Mouse (Mus musculus): ENCODE measurements around the gene AW011738. TPM values are rescaled to one million over a fixed set of nuclear protein-coding genes. Genes with fewer than 3 reads are reported as not detected.

The AW011738 gene
- total RNA-seq, 1 experiment from 2014 or later: 3.3 TPM

DNA sequence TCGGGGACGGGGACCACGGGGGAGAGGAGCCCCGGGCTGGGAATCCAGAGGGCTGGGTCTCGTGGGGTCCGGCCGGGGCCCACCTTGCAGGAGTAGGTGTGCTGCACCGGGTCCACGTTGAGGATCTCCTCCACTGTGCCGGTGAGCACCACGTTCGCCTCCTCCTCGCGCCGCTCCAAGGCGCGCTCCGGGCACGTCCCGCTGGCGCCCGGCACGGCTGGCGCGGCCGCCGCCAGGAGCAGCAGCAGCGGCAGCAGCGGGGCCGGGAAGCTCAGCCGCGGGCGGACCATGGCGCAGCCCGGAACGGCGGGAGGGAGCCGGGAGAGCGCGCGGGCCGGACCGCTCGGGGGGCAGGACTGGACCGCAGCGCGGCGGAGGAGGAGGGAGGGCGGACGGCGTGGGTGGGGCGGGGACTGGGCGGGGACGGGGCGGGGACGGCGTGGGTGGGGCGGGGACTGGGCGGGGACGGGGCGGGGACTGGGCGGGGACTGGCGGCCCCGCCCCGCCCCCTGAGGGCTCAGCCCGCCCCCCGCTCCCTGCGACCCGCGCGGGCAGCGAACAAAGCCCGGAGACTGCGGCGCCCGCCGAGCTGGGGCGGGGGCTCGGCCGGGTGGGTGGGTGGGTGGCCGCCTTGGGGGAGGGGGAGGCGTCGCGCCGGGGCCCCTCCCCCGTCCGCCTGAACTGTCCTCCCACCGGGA is 5.8 kb upstream of the AW011738 start, which contains the start of gene Agrn:
Agrn (minus strand) TSS at position 358 of the 698 bp plus-strand sequence.
- no peak for ATAC-seq (replicated peaks; ENCODE audit: insufficient number of reproducible peaks, low FRiP score, low TSS enrichment, poor library complexity, severe bottlenecking)

DNA sequence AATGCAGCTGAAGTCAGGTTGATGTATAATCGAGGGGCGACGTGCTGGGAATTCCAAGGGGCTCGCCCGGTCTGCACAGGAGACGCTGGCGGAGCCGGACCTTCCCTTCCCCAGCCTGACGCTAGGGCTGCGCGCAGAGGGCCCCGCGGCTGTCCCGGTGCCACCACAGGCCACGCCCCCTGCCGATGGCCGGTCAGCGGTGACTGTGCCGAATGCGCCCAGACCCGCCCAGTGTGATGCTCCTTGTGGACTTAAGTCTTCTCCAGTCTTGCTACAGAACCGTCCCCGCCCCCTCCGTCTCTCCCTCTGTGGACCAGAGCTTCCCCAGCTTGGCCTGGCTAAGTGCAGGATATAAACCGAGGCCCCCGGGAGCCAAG is 5.3 kb upstream of the AW011738 start:
- ATAC-seq (replicated peaks; ENCODE audit: insufficient number of reproducible peaks, low FRiP score, low TSS enrichment, poor library complexity, severe bottlenecking): peak; percentile 81

DNA sequence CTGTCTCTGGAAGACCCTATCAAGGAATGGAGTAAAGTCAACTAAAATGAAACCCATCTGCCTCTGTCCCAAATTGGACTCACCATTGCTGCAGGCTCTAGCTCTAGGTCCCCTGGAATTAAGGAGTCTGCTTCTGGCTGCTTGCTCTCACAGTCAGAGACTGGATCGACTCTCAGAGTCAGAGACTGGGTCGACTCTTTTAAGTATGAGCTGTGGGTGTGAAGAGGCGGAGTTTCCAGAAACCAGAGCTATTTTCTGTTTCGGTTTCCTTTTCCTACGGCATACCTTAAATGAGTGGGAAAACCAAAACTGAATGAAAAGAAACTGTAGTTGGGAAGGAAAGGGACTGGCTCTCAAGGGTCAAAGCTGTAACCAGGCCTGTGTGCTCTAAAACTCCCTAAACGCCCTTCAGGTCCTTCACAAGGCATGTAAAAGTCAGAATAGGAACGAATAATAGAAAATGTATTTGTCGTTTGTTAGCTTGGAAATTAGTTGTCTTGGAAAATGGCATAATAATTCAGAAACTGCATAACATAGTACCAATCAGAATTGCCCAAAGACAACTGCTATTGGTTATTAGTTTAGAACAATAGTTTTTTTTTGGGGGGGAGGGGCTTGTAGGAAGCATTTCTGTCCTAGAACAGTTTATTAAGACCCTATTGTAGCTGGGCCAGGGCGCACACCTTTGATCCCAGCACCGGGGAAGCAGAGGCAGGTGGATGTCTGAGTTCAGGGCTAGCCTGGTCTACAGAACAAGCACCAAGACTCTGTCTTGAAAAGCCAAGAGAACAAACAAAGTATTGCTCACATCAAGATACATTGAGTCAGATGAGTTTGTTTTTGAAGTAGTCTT is 2.3 kb upstream of the AW011738 start, which contains the start of gene Isg15:
Isg15 (minus strand) TSS at position 196 of the 853 bp plus-strand sequence.
- ATAC-seq (replicated peaks; ENCODE audit: insufficient number of reproducible peaks, low FRiP score, low TSS enrichment, poor library complexity, severe bottlenecking): no peak

- no peak for ATAC-seq (replicated peaks; ENCODE audit: insufficient number of reproducible peaks, low FRiP score, low TSS enrichment, poor library complexity, severe bottlenecking)
These were observed 626 bp upstream of the AW011738 start for GRCm38 (mm10) chr4:156202462-156202893.

DNA sequence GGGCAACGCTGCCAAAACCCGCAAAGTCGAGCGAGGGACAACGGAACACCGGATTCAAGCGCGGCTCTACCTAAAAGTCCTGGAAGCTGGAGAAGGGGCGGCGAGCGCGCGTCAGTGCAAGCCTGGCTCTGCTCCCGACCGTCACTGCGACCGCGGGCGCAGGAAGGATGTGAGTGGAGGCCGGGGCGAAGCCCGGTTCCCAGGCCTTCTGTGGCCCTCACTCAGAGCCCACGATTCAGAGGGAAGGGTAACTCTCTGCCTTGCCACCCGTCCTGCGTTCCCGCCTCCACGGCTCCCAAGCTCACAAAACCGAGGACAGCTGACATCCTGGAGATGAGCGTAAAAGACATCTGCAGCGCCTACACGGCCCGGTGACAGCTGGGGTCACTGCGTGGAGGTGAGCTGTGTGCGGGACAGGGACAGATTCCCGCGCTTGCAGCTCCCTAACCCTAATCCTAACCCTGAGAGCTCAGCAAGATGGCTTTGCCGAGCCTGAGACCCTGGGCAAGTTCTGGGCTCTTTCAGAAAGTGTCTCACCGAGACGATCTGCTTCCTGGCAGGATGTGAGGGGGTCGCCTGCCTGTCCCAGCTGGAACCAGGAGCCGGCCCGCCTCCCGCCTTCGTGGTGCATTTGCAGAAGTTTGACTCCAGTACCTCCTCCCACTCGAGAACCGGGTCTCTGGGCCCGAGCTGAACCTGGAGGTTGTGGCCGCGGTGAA is 468 bp downstream of the AW011738 start:
- no peak; the same call in 1 of the 2 replicates for ATAC-seq (replicated peaks; ENCODE audit: insufficient number of reproducible peaks, low FRiP score, low TSS enrichment, poor library complexity, severe bottlenecking)

DNA sequence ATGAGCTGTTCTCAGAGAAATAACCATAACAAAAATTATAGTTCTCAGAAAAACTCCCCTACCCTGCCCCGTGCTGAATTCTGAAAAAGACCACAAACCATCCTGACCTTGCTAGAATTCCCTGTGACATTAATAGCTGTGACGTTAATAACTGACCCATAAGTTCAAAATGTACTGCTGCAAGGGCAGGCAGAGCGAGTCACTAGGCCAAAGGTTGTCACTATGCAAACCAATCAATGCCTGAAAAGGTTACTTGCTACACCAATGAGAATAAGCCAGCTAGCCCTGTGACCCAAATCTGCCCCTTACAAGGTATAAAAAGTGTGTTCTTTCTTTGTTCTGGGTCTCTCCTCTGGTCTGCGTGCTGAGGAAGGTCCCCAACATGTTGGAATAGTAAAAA is 5.8 kb downstream of the AW011738 start:
- ATAC-seq (replicated peaks; ENCODE audit: insufficient number of reproducible peaks, low FRiP score, low TSS enrichment, poor library complexity, severe bottlenecking): no peak

DNA sequence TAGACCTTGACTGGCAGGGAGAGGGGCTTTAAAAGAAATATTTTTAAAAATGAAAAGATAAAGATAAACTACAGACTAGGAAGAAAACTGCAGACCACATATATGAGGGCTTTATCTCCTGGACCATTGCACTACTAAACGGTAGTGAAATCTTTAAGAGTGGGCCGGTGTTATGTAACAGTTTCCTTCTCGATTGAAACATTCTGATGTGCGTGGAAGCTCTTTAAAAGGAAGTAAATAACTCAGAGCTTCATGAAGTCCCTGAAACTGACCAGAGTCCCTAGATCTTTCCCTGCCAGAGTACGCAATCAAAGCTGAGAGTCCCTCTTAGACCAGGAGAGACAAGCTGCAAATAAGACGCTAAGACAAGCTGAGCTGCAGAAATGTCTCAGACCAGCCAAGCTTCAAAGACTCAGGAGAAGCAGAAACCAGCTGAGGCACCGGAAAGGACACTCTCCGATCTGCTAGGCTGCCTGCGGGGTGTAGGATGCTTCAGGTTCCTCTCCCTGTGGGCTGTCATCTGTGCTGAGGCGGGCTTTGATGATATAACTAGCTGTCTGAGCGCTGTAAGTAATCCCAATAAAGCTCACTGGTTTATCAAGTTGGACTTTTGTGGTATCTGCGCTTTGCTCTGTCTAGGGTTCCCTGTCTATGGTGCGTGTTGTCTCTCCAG is 7.0 kb downstream of the AW011738 start:
- no peak for ATAC-seq (replicated peaks; ENCODE audit: insufficient number of reproducible peaks, low FRiP score, low TSS enrichment, poor library complexity, severe bottlenecking)

- ATAC-seq (replicated peaks; ENCODE audit: insufficient number of reproducible peaks, low FRiP score, low TSS enrichment, poor library complexity, severe bottlenecking): no peak
These were observed 10.0 kb downstream of the AW011738 start for GRCm38 (mm10) chr4:156213134-156213533.

DNA sequence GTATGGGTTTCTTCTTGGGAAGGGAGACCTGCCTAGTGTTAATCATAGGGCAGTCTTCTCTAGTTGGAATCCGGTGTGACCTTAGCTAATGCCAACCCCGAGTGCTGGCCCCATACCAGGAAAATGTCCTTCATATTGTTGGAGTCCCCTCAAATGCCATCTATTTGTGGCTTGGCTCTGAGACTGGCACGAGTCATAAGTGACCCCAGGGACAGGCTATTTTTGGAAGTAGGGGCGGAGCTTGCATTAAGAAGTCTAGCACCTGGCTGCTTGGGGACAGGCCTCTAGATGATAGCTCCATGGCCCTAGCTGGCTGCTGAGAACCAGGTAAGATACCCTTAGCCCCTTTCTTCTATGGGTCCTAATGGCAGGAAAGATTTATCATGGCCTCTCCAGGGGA is 12.5 kb downstream of the AW011738 start, which contains the start of gene Perm1:
Perm1 (plus strand) TSS at position 220 of the 400 bp plus-strand sequence.
- no peak for ATAC-seq (replicated peaks; ENCODE audit: insufficient number of reproducible peaks, low FRiP score, low TSS enrichment, poor library complexity, severe bottlenecking)

- ATAC-seq (replicated peaks; ENCODE audit: insufficient number of reproducible peaks, low FRiP score, low TSS enrichment, poor library complexity, severe bottlenecking): no peak
These were observed 13.1 kb downstream of the AW011738 start for GRCm38 (mm10) chr4:156216196-156216595.

DNA sequence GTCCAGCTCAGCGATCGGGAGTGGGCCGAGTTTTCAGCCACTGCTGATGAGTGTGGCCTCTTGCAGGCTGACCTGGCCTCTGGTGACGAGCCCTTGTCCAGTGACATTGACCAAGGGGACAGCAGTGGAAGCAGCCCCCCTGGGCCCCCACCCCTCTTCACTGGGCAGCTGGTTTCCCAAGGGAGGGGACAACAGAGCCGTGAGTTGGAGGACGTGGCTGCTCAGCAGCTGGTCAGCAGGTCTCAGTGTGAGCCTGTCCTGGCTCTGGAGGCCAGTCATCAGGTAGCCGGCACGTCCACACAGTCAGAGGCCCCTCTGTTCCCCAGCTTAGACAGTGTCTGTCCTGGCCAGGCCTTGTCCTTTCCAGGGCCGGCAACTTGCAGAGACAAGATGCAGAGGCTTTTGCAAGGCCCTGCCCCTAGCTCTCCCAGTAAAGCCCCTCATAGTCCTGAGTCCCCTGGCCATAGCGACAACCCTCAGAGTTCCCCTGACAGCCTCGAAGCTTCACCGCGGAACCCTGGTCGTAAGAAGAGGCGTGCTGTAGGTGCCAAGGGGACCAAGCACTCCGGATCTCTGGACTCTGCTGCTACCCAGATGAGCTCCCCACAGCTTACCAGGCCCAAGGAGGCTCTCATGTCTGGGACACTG is 14.0 kb downstream of the AW011738 start:
- no peak for ATAC-seq (replicated peaks; ENCODE audit: insufficient number of reproducible peaks, low FRiP score, low TSS enrichment, poor library complexity, severe bottlenecking)

DNA sequence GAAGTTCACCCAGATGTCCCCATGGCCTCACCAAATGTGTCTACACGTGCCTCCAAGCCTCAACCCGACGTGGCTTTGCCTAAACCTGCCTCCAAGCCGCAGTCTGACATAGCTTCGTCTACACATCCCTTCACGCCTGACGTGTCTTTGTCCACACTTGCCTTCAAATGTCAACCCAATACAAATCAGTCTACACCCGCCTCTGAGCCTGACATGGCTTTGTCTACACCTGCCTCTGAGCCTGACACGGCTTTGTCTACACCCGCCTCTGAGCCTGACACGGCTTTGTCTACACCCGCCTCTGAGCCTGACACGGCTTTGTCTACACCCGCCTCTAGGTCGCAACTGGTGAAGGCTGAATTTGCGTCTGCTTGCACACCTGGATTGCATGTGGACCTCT is 14.7 kb downstream of the AW011738 start:
- no peak for ATAC-seq (replicated peaks; ENCODE audit: insufficient number of reproducible peaks, low FRiP score, low TSS enrichment, poor library complexity, severe bottlenecking)

DNA sequence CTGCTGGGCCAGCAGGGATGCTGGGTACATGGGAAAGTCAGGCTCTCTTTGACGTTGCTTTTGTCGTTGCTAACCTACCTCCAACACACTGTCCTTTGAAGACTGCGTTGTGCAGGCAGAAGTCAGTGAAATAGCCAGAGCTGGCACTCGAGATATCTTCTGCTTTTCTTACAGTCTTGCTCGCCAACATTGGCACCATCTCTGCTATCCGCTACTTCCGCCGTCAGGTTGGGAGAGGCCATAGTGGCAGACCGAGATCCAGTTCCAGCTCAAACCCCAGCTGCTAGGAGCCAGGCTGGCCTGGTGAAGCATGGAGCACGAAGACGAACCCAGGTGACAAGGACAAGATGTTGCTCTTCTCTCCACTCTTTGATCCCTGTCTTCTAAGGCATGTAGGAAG is 16.8 kb downstream of the AW011738 start:
- ATAC-seq (replicated peaks; ENCODE audit: insufficient number of reproducible peaks, low FRiP score, low TSS enrichment, poor library complexity, severe bottlenecking): no peak

DNA sequence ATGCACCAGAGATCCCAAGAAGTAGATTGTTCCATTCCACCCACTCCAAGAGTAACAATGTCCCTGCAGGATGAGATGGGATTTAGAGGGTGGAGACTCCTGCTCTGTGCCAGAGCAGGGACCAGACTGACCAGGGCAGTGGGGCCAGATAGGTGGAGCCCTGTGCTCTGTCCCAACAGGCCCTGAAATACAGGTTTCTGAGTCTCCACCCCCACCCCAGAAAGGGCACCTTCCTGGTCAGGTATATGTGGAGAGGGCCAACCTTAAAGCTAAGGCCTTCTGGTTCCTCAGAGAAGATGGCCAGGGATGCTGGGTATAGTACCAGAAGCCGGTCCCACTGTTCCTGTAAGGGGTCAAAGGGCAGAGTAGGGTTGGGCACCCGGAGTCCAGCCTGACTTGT is 21.2 kb downstream of the AW011738 start:
- ATAC-seq (replicated peaks; ENCODE audit: insufficient number of reproducible peaks, low FRiP score, low TSS enrichment, poor library complexity, severe bottlenecking): no peak

- ATAC-seq (replicated peaks; ENCODE audit: insufficient number of reproducible peaks, low FRiP score, low TSS enrichment, poor library complexity, severe bottlenecking): no peak
These were observed 24.8 kb downstream of the AW011738 start for GRCm38 (mm10) chr4:156227752-156228392.

GRCm38 (mm10) chr4:156228393-156229024 is 25.4 kb downstream of the AW011738 start:
- no peak for ATAC-seq (replicated peaks; ENCODE audit: insufficient number of reproducible peaks, low FRiP score, low TSS enrichment, poor library complexity, severe bottlenecking)

DNA sequence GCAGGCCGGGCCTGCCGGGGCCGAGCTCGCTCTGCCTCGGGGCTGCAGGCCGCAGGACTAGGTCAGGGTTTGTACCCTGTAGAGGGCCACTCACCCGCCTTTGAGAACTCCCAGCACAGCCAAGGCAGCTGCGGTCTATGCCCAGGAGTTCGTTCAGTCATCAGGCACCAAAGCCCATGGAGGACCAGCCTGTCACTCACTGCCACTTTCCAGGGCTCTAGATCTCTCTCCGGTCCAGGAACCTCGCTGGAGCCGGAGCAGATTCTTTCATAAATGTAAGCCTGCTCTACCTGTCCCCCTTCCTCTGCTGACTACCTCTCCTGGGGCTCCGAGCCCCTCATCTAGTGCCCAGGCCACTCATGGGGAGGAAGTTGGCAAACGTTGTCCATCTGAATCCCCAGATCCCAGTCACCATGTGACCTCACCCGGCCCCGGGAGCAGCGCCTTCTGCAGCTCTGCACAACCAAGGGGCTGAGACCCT is 31.0 kb downstream of the AW011738 start:
- no peak for ATAC-seq (replicated peaks; ENCODE audit: insufficient number of reproducible peaks, low FRiP score, low TSS enrichment, poor library complexity, severe bottlenecking)
